Mouse (Mus musculus) limb, embryonic 15.5 days (tissue): Measurements from ENCODE around the gene Coro2a. TPM values are rescaled to one million over a fixed set of nuclear protein-coding genes. Genes with fewer than 3 reads are reported as not detected.

Experiments
- polyA plus RNA-seq: library from polyadenylated mRNA; unstranded; fragments of >200 nt; fragmentation: Nextera tagmentation; extraction: Ambion mirVana; gene quantifications from 2 replicates; pipeline ENCODE4 v1.2.1, GENCODE M21; 2015

Gene Coro2a
- polyA plus RNA-seq, 1 experiment from 2014 or later, result 3.5 TPM

Other genes starting within 250 kb of the Coro2a start
- gene Trmo, start 212.8 kb downstream of the Coro2a start, polyA plus RNA-seq, result 10.2 and 10.6 TPM in 2 replicates
- 0.77 and 2.4 TPM in 2 replicates for gene Hemgn, start 188.7 kb downstream of the Coro2a start, polyA plus RNA-seq
- 235 and 258 TPM in 2 replicates for gene Anp32b, start 151.3 kb downstream of the Coro2a start, polyA plus RNA-seq
- gene Nans, start 113.0 kb downstream of the Coro2a start, polyA plus RNA-seq, result 94.4 and 94.7 TPM in 2 replicates
- gene Trim14, start 66.1 kb downstream of the Coro2a start, polyA plus RNA-seq, result 1.4 and 2.1 TPM in 2 replicates
- 1.8 and 2.5 TPM in 2 replicates for gene Tbc1d2, start 48.0 kb upstream of the Coro2a start, polyA plus RNA-seq